ENCODE assay signal across 16 mouse cellular contexts in the genomic region with DNA sequence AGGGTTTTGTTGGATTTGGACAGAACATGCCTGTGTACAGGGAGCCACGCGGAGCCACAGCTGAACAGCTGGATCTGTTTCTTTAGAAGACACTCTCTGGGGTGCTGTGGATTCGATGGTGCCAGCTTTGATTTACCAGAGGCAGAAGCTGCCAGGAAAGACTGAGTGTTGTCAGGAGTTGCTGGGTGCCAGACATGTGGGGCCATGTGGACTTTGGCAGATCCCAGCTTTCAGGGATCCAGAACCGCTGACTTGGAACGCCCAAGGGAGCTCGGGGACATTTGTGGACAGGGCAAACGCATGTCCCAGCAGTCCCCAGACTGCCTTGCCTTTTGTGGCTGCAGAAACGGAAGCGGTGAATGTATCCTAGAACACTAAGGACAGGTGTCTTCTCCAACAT. TPM values are rescaled to one million over a fixed set of nuclear protein-coding genes. Genes with fewer than 3 reads are reported as not detected.
DNase-seq lines count a peak whose midpoint lies in the region; ATAC-seq and TF ChIP-seq lines count a peak whose summit lies in the region.
"Had no signal": no experiment of that assay in that cellular context is flagged by ENCODE, and none has a peak within 500 bp of the region (broad histone marks: within the 10 kb centered on the region; RNA-seq: fewer than 3 reads in every experiment).

No protein-coding gene starts in this region.

- DNase-seq in gastrocnemius, adult 2 months = peak; percentile 42
- no peak for DNase-seq in gastrocnemius, postnatal 36 days
- DNase-seq in liver, postnatal 0 days = no peak
- DNase-seq in liver, embryonic 11.5 days (ENCODE audit: low spot score) = no peak
- DNase-seq in gastrocnemius, postnatal 25 days = peak; percentile 42
- peak; percentile 14 to 25 for DNase-seq in heart, postnatal 36 days
- DNase-seq in thymus, postnatal 14 days = no peak
- DNase-seq: cerebellum, postnatal 36 days had no signal

- no peaks in the 10 kb centered on the region for H3K9me3 ChIP-seq in liver, postnatal 0 days (ENCODE audit: low read length)
- H3K9me3 ChIP-seq in liver, embryonic 11.5 days (ENCODE audit: control insufficient read depth, low read length) = no peaks in the 10 kb centered on the region
- H3K9me3 ChIP-seq: embryonic facial prominence, embryonic 15.5 days; liver, embryonic 12.5 days; midbrain, embryonic 10.5 days had no signal

- TF ChIP-seq CTCF in gastrocnemius, adult 2 months (IDR thresholded peaks at IDR 0.05) = no peak
- no peak for TF ChIP-seq CTCF in liver, postnatal 0 days (IDR thresholded peaks at IDR 0.05; ENCODE audit: low read depth)

- TF ChIP-seq EP300 in liver, postnatal 0 days (IDR thresholded peaks at IDR 0.05; ENCODE audit: low read depth) = no peak

- no peak overlapping the region for H3K4me3 ChIP-seq in gastrocnemius, adult 2 months
- H3K4me3 ChIP-seq in liver, postnatal 0 days (ENCODE audit: low read depth, low read length) = no peak overlapping the region
- no peak overlapping the region for H3K4me3 ChIP-seq in liver, embryonic 11.5 days (ENCODE audit: low read depth, low read length)
- H3K4me3 ChIP-seq: embryonic facial prominence, embryonic 15.5 days; left cerebral cortex, adult 2 months; liver, embryonic 12.5 days; midbrain, embryonic 10.5 days had no signal

- H3K27ac ChIP-seq in gastrocnemius, adult 2 months = no peak overlapping the region
- H3K27ac ChIP-seq in liver, postnatal 0 days (ENCODE audit: low read depth) = no peak overlapping the region
- H3K27ac ChIP-seq in liver, embryonic 11.5 days (ENCODE audit: low read depth, low read length) = no peak overlapping the region
- H3K27ac ChIP-seq: embryonic facial prominence, embryonic 15.5 days; left cerebral cortex, adult 2 months; liver, embryonic 12.5 days had no signal

- H3K27me3 ChIP-seq in liver, postnatal 0 days (ENCODE audit: insufficient read depth, low read length) = no peaks in the 10 kb centered on the region
- H3K27me3 ChIP-seq in liver, embryonic 11.5 days (replicated peaks; ENCODE audit: control insufficient read depth, insufficient read depth, low read length) = no peaks in the 10 kb centered on the region
- H3K27me3 ChIP-seq: embryonic facial prominence, embryonic 15.5 days; liver, embryonic 12.5 days had no signal

- 74% methylated on average over 9 of the region's 9 CpGs for WGBS in liver, postnatal 0 days (ENCODE audit: insufficient replicate concordance)
- WGBS in liver, embryonic 11.5 days = 88% methylated on average over 9 of the region's 9 CpGs

- H3K4me2 ChIP-seq in liver, postnatal 0 days (ENCODE audit: low read depth, low read length) = no peak overlapping the region
- no peak overlapping the region for H3K4me2 ChIP-seq in liver, embryonic 11.5 days
- H3K4me2 ChIP-seq: embryonic facial prominence, embryonic 15.5 days; liver, embryonic 12.5 days had no signal

- ATAC-seq in liver, postnatal 0 days = peak; percentile 28; the same call in 1 of the 2 replicates
- no peak for ATAC-seq in liver, embryonic 11.5 days (replicated peaks; ENCODE audit: low FRiP score)
- ATAC-seq: intestine, postnatal 0 days; liver, embryonic 12.5 days had no signal

- H3K9ac ChIP-seq in liver, postnatal 0 days (replicated peaks) = no peak overlapping the region
- H3K9ac ChIP-seq in liver, embryonic 11.5 days (ENCODE audit: low read depth, low read length) = no peak overlapping the region
- H3K9ac ChIP-seq: embryonic facial prominence, embryonic 15.5 days; liver, embryonic 12.5 days had no signal

- H3K4me1 ChIP-seq in liver, postnatal 0 days (ENCODE audit: insufficient read depth) = peaks cover 4% of the 10 kb centered on the region; the same call in 1 of the 2 replicates
- no peaks in the 10 kb centered on the region for H3K4me1 ChIP-seq in liver, embryonic 11.5 days (replicated peaks; ENCODE audit: control insufficient read depth, insufficient read depth, low read length)
- H3K4me1 ChIP-seq: midbrain, embryonic 10.5 days had no signal

- no peaks in the 10 kb centered on the region for H3K36me3 ChIP-seq in liver, postnatal 0 days (replicated peaks; ENCODE audit: insufficient read depth, low read length)
- no peaks in the 10 kb centered on the region for H3K36me3 ChIP-seq in liver, embryonic 11.5 days (ENCODE audit: control insufficient read depth, insufficient read depth, low read length)
- H3K36me3 ChIP-seq: embryonic facial prominence, embryonic 15.5 days; liver, embryonic 12.5 days had no signal

- intact Hi-C loops in gastrocnemius, adult 2 months (cut with DNase I) = no loop called here
- intact Hi-C loops in gastrocnemius, postnatal 36 days (cut with DNase I) = loop anchor here (10.0 kb wide), 1 partner anchor 241 kb away; no protein-coding TSS in a partner anchor
- intact Hi-C loops in heart, postnatal 36 days (cut with DNase I) = no loop called here

RNA-seq across cellular contexts. Expression of gene Gm11985, which starts 52.6 kb away (rescaled TPM):
- not detected for total RNA-seq in gastrocnemius, adult 2 months (2021)
- total RNA-seq in gastrocnemius, postnatal 36 days (2021) = not detected
- polyA plus RNA-seq in liver, postnatal 0 days (2015; fragmentation: Nextera tagmentation; extraction: Ambion mirVana) = 0.11 TPM in 2 replicates
- not detected in 2 replicates for polyA plus RNA-seq in liver, embryonic 11.5 days (2014; fragmentation: Nextera tagmentation; extraction: Ambion mirVana)
- total RNA-seq in gastrocnemius, postnatal 25 days (2021) = not detected
- total RNA-seq in heart, postnatal 36 days (2021) = not detected
- total RNA-seq: hematopoietic stem cell, adult 5-6 weeks; left cerebral cortex, adult 2 months had no signal
- polyA plus RNA-seq: embryonic facial prominence, embryonic 15.5 days; frontal cortex, adult 2 months; intestine, postnatal 0 days; liver, embryonic 12.5 days; midbrain, embryonic 10.5 days; small intestine, adult 2 months had no signal

Comparison
In these comparisons a context has a peak if more than half of its experiments do, and no peak if none do; other contexts are left out.
1. DNase-seq: peak in gastrocnemius, adult 2 months (single experiment), gastrocnemius, postnatal 25 days (single experiment) and heart, postnatal 36 days (2 of 2); none in gastrocnemius, postnatal 36 days (0 of 2), liver, postnatal 0 days (single experiment), liver, embryonic 11.5 days (single experiment) and thymus, postnatal 14 days (single experiment).